Mouse (Mus musculus) left cerebral cortex, postnatal 36 days (tissue): ENCODE data around the gene Vmn1r28. TPM values are rescaled to one million over a fixed set of nuclear protein-coding genes. Genes with fewer than 3 reads are reported as not detected.
"Not testable (repeated sequence)": the region's sequence is repeated elsewhere in the genome, so short reads cannot be mapped to it uniquely, and the experiment has no call there.

Experiments used
- DNase-seq, 2 experiments: peaks; one replicate each; pipeline ENCODE4 v3.0.0; 2021 to 2022; ENCODE audit warnings: low spot score in 2 of 2, mixed read lengths in 1 of 2
- intact Hi-C: fragments of 180-260 bp; cut with DNase I; formaldehyde crosslinking; loops from one replicate; pipeline ENCODE4 v1.15.1; 2025
- total RNA-seq, 2 experiments: library from RNA; stranded (reverse); gene quantifications; 2 replicates each; pipeline ENCODE4 v1.2.3; 2021

Gene Vmn1r28
- not detected for total RNA-seq

GRCm38 (mm10) chr6:58261737-58262136 lies at the start of gene Vmn1r28:
Vmn1r28 (plus strand) TSS chr6:58262037.
- no peak for DNase-seq
- intact Hi-C loops: no loop called here

GRCm38 (mm10) chr6:58216119-58216518 lies 45.7 kb upstream of the Vmn1r28 start:
- intact Hi-C loops: loop anchor here (10.0 kb wide), 1 partner anchor 1411 kb away; no protein-coding TSS in a partner anchor
- DNase-seq: no peak

- DNase-seq: no peak
- intact Hi-C loops: loop anchor here (10.0 kb wide), 1 partner anchor 1414 kb away; no protein-coding TSS in a partner anchor
Measured at GRCm38 (mm10) chr6:58218721-58219120, 43.1 kb upstream of the Vmn1r28 start, which contains the start of gene Vmn1r27. Vmn1r27 (minus strand) TSS chr6:58218821.

GRCm38 (mm10) chr6:58279661-58280060 lies 17.8 kb downstream of the Vmn1r28 start:
- intact Hi-C loops, DNase-seq: not testable (repeated sequence)

- DNase-seq: no peak
- intact Hi-C loops: no loop called here
Measured at GRCm38 (mm10) chr6:58292201-58292600, 30.4 kb downstream of the Vmn1r28 start.

GRCm38 (mm10) chr6:58298511-58298910 lies 36.7 kb downstream of the Vmn1r28 start:
- DNase-seq, intact Hi-C loops: not testable (repeated sequence)

- no peak for DNase-seq
Measured at GRCm38 (mm10) chr6:58301249-58301648, 39.4 kb downstream of the Vmn1r28 start, which contains the start of gene Vmn1r29. Vmn1r29 (plus strand) TSS chr6:58301549.

More at GRCm38 (mm10) chr6:58301249-58301648, 39.4 kb downstream of the Vmn1r28 start, which contains the start of gene Vmn1r29:
- intact Hi-C loops: no loop called here

Other genes with a start within 250 kb of the Vmn1r28 start
- gene Vmn1r26, start 246.9 kb upstream of the Vmn1r28 start, total RNA-seq: not detected
- gene Vmn1r27, start 43.2 kb upstream of the Vmn1r28 start, total RNA-seq: not detected
- not detected for gene Vmn1r29, start 39.5 kb downstream of the Vmn1r28 start, total RNA-seq
- not detected for gene Vmn1r30, start 181.3 kb downstream of the Vmn1r28 start, total RNA-seq
- gene Vmn1r31, start 213.3 kb downstream of the Vmn1r28 start, total RNA-seq: not detected